Mouse (Mus musculus) cortical plate, adult 2 months (tissue): Measurements from ENCODE around the gene Mmp11.

Experiments
- CTCF ChIP-seq: fragments of 200-500 bp; IDR thresholded peaks from 2 replicates; pipeline ENCODE4 v1.5.1; 2011; ENCODE audit warnings: mild to moderate bottlenecking, control low read depth, low read length; ENCODE audit not compliant: insufficient read depth; ENCODE audit errors: extremely low read depth
- POLR2A ChIP-seq: fragments of 200-500 bp; IDR thresholded peaks from 2 replicates; pipeline ENCODE4 v1.6.1; 2011; ENCODE audit warnings: mild to moderate bottlenecking, low read length, control low read depth; ENCODE audit not compliant: insufficient read depth; ENCODE audit errors: extremely low read depth

DNA sequence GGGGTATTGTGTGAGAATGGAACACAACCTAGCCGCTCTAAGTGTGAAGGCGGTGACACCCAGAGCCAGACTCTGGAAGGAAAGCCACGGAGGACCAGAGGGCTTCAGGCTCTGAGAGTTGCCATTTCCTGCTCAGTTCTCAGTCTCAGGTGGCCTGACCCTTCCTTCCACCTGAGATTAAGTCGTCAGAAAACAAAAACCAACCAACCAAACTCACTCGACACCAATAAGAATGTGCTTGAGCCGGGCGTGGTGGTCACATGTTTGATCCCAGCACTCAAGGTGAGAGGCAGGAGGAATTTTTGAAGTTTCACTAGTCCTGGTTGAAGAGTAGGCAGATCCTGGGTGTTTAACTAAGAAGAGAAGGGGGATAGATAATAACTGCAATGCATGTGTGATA lies 9.6 kb upstream of the Mmp11 start:
- TF ChIP-seq CTCF: no peak
- TF ChIP-seq POLR2A: no peak
